Mouse (Mus musculus) intestine, postnatal 0 days (tissue): ENCODE results near the gene Gm17622. TPM values are rescaled to one million over a fixed set of nuclear protein-coding genes. Genes with fewer than 3 reads are reported as not detected.
A peak's percentile ranks its signal among the peaks of the same experiment; 100 is the strongest.

Experiments used
- ATAC-seq: fragments of 200-750 bp; cut with Nextera tagmentation; 2 replicates; pipeline ENCODE4 v1.8.0; 2017; ENCODE audit warnings: mild to moderate bottlenecking, moderate TSS enrichment, moderate library complexity
- H3K27ac ChIP-seq: fragments of 300-500 bp; sonication (generic); 2 replicates; pipeline ENCODE4 v1.5.1; 2014; ENCODE audit warnings: mild to moderate bottlenecking, low read depth, low read length, moderate library complexity
- H3K27me3 ChIP-seq: fragments of 300-500 bp; sonication (generic); replicated peaks from 2 replicates; pipeline ENCODE4 v1.6.1; 2014; ENCODE audit warnings: low read length, mixed read lengths; ENCODE audit not compliant: control insufficient read depth, insufficient read depth
- H3K36me3 ChIP-seq: fragments of 300-500 bp; sonication (generic); 2 replicates; pipeline ENCODE4 v1.6.1; 2014; ENCODE audit warnings: mild to moderate bottlenecking, moderate library complexity; ENCODE audit not compliant: control insufficient read depth, insufficient read depth
- H3K4me1 ChIP-seq: fragments of 300-500 bp; sonication (generic); replicated peaks from 2 replicates; pipeline ENCODE4 v1.6.1; 2014; ENCODE audit warnings: antibody characterized with exemption, low read length, mixed read lengths; ENCODE audit not compliant: control insufficient read depth, insufficient read depth
- H3K4me2 ChIP-seq: fragments of 300-500 bp; sonication (generic); replicated peaks from 2 replicates; pipeline ENCODE4 v1.6.1; 2014; ENCODE audit warnings: low read depth, mild to moderate bottlenecking, moderate library complexity
- H3K4me3 ChIP-seq: fragments of 300-500 bp; sonication (generic); 2 replicates; pipeline ENCODE4 v1.5.1; 2014; ENCODE audit warnings: low read depth, low read length
- H3K9ac ChIP-seq: fragments of 300-500 bp; sonication (generic); 2 replicates; pipeline ENCODE4 v1.6.1; 2014; ENCODE audit warnings: mild to moderate bottlenecking, low read depth, low read length
- H3K9me3 ChIP-seq: fragments of 300-500 bp; sonication (generic); 2 replicates; pipeline ENCODE4 v1.6.1; 2016; ENCODE audit warnings: mixed run types; ENCODE audit not compliant: control insufficient read depth
- CTCF ChIP-seq: sonication (generic); IDR thresholded peaks from 2 replicates; pipeline ENCODE4 v1.5.1; 2016; ENCODE audit warnings: low read depth, mild to moderate bottlenecking, control low read depth, antibody characterized with exemption, moderate library complexity
- WGBS: fragments of 180-500 bp; shearing (Covaris S2); extraction: QIAGEN DNeasy Blood & Tissue Kit; methylation state at CpG from one replicate; pipeline ENCODE4 v1.1.7; 2014; 5-methylcytosine and 5-hydroxymethylcytosine counted together
- polyA plus RNA-seq: library from polyadenylated mRNA; unstranded; fragments of >200 nt; fragmentation: Nextera tagmentation; extraction: Ambion mirVana; gene quantifications from 2 replicates; pipeline ENCODE4 v1.2.1, GENCODE M21; 2015

Gene Gm17622
- not detected in 2 replicates for polyA plus RNA-seq

- H3K27ac ChIP-seq: no peak within 1 kb of the TSS
- no peak for ATAC-seq
- no peaks in the 10 kb centered on the region for H3K4me1 ChIP-seq
- H3K9ac ChIP-seq: no peak within 1 kb of the TSS
- no peak within 1 kb of the TSS for H3K4me3 ChIP-seq
- H3K9me3 ChIP-seq: no peaks in the 10 kb centered on the region
- H3K36me3 ChIP-seq: peaks cover 28% of the 10 kb centered on the region
- no peak within 1 kb of the TSS for H3K4me2 ChIP-seq
- no peaks in the 10 kb centered on the region for H3K27me3 ChIP-seq
- WGBS: 95% methylated on average over 3 of the region's 3 CpGs
- no peak for TF ChIP-seq CTCF
Observed at GRCm38 (mm10) chr13:96490433-96490832, at the start of gene Gm17622. Gm17622 (plus strand) TSS chr13:96490733.

- WGBS: 74% methylated on average over 11 of the region's 11 CpGs
- Histone ChIP-seq H3K27me3 (no peaks in the 10 kb centered on the region), H3K9ac (no peak overlapping the region), H3K9me3 (no peaks in the 10 kb centered on the region), H3K27ac (no peak overlapping the region), H3K4me3 (no peak overlapping the region), H3K4me2 (no peak overlapping the region), H3K36me3 (no peaks in the 10 kb centered on the region), H3K4me1 (no peaks in the 10 kb centered on the region)
- no peak for TF ChIP-seq CTCF
- no peak for ATAC-seq
Observed at GRCm38 (mm10) chr13:96450205-96450856, 40.2 kb upstream of the Gm17622 start.

DNA sequence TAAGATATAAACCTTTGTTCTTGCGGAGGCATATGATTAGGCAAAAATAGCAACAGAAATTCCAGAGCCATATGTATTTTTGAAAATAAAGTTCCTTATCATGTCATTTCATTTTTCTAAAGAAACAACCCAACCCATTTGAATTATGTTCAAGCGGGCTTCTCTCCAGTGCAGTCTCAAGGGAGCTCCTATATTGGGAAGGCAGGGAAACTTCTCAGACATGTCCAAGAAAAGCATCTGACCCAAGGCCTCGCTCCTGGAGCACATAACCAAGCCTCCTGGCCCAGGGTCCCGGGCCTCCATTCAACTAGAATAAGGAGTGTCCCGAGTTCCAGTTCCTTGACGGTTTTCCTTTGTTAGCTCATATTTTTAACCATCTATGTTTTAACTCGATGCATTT is 39.7 kb upstream of the Gm17622 start:
- Histone ChIP-seq H3K36me3 (no peaks in the 10 kb centered on the region), H3K27me3 (no peaks in the 10 kb centered on the region), H3K4me2 (no peak overlapping the region), H3K9me3 (no peaks in the 10 kb centered on the region), H3K27ac (no peak overlapping the region), H3K4me3 (no peak overlapping the region), H3K9ac (no peak overlapping the region), H3K4me1 (no peaks in the 10 kb centered on the region)
- no peak for TF ChIP-seq CTCF
- no peak for ATAC-seq
- WGBS: 76% methylated on average over 7 of the region's 7 CpGs

GRCm38 (mm10) chr13:96451386-96452140 is 39.0 kb upstream of the Gm17622 start:
- H3K27ac ChIP-seq: no peak overlapping the region

GRCm38 (mm10) chr13:96452621-96453020 is 37.9 kb upstream of the Gm17622 start:
- no peak for TF ChIP-seq CTCF
- Histone ChIP-seq H3K27ac (no peak overlapping the region), H3K36me3 (no peaks in the 10 kb centered on the region), H3K9ac (no peak overlapping the region), H3K4me3 (no peak overlapping the region), H3K4me1 (no peaks in the 10 kb centered on the region), H3K9me3 (no peaks in the 10 kb centered on the region), H3K4me2 (no peak overlapping the region), H3K27me3 (no peaks in the 10 kb centered on the region)
- ATAC-seq: no peak
- WGBS: 96% methylated on average over 3 of the region's 3 CpGs

More at GRCm38 (mm10) chr13:96451386-96452140, 39.0 kb upstream of the Gm17622 start:
- Histone ChIP-seq H3K9ac (no peak overlapping the region), H3K36me3 (no peaks in the 10 kb centered on the region), H3K4me1 (no peaks in the 10 kb centered on the region), H3K27me3 (no peaks in the 10 kb centered on the region), H3K4me3 (no peak overlapping the region), H3K4me2 (no peak overlapping the region), H3K9me3 (no peaks in the 10 kb centered on the region)
- WGBS: 70% methylated on average over 11 of the region's 11 CpGs
- no peak for TF ChIP-seq CTCF
- peak; percentile 58; the same call in 1 of the 2 replicates for ATAC-seq

GRCm38 (mm10) chr13:96454288-96454687 is 36.2 kb upstream of the Gm17622 start:
- Histone ChIP-seq H3K4me2 (no peak overlapping the region), H3K4me3 (no peak overlapping the region), H3K27me3 (no peaks in the 10 kb centered on the region), H3K27ac (no peak overlapping the region), H3K4me1 (no peaks in the 10 kb centered on the region), H3K9ac (no peak overlapping the region), H3K9me3 (no peaks in the 10 kb centered on the region), H3K36me3 (no peaks in the 10 kb centered on the region)
- peak; percentile 79 for ATAC-seq
- 40% methylated on average over 3 of the region's 3 CpGs for WGBS
- TF ChIP-seq CTCF: no peak
